In the genomic region with DNA sequence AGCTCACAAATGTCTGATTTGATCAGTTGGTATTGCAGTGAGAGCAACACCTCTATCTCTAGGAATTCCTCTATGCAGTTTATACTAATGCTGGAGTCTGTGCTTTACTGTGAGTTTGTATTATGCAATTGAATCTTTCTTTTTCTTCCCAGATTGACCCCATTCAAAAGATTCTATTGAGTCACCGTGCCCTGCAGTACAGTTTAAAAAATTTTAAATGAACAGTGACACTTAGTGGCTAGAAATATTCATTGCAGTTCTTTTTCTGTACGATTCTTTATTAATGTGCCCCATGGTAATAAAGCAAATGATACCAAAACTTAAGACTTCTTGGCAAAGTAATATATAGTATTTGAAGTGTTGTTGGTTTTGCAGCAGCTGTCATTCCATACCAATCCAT, we compare ENCODE assay signal across 9 mouse cellular contexts.
DNase-seq lines count a peak whose midpoint lies in the region; ATAC-seq and TF ChIP-seq lines count a peak whose summit lies in the region.
"Had no signal": no experiment of that assay in that cellular context is flagged by ENCODE, and none has a peak within 500 bp of the region (broad histone marks: within the 10 kb centered on the region; RNA-seq: fewer than 3 reads in every experiment).

No protein-coding gene starts in this region.

- no peak overlapping the region for H3K4me3 ChIP-seq in limb, embryonic 14.5 days (replicated peaks; ENCODE audit: low read length)
- H3K4me3 ChIP-seq in limb, embryonic 10.5 days: no peak overlapping the region
- no peak overlapping the region for H3K4me3 ChIP-seq in midbrain, postnatal 0 days (ENCODE audit: low read depth, low read length)

- H3K4me2 ChIP-seq in limb, embryonic 14.5 days (replicated peaks; ENCODE audit: low read depth, low read length, severe bottlenecking): no peak overlapping the region
- H3K4me2 ChIP-seq in midbrain, postnatal 0 days (ENCODE audit: low read depth, low read length, poor library complexity, severe bottlenecking): no peak overlapping the region
- H3K4me2 ChIP-seq: heart, embryonic 11.5 days had no signal

- peak; percentile 41 for DNase-seq in cerebellum, adult 9-10 months
- DNase-seq in cerebellum, adult 11-12 months: no peak
- peak; percentile 59 for DNase-seq in limb, embryonic 14.5 days (ENCODE audit: low spot score)
- no peak for DNase-seq in limb, embryonic 10.5 days (ENCODE audit: low spot score)
- peak; percentile 55 for DNase-seq in midbrain, postnatal 0 days (ENCODE audit: low spot score)
- no peak for DNase-seq in heart, postnatal 4 days
- DNase-seq in kidney, adult 8-10 months: no peak

- no peaks in the 10 kb centered on the region for H3K27me3 ChIP-seq in limb, embryonic 14.5 days (ENCODE audit: control insufficient read depth, insufficient read depth, low read length)
- no peaks in the 10 kb centered on the region for H3K27me3 ChIP-seq in limb, embryonic 10.5 days (ENCODE audit: low read depth, poor library complexity, severe bottlenecking)
- H3K27me3 ChIP-seq in midbrain, postnatal 0 days (ENCODE audit: insufficient read depth, low read length): no peaks in the 10 kb centered on the region

- 0 out of 2 replicates have a peak, but pooled peaks have one; percentile 12 for ATAC-seq in limb, embryonic 14.5 days (ENCODE audit: low FRiP score, low read depth)
- 0 out of 2 replicates have a peak, but pooled peaks have one; percentile 36 for ATAC-seq in erythroid progenitor cell, adult 5-6 weeks (replicated peaks; ENCODE audit: low FRiP score, poor library complexity, severe bottlenecking)
- ATAC-seq in midbrain, postnatal 0 days (ENCODE audit: low FRiP score): no peak

- H3K9me3 ChIP-seq in limb, embryonic 14.5 days (ENCODE audit: control insufficient read depth, low read length): no peaks in the 10 kb centered on the region
- no peaks in the 10 kb centered on the region for H3K9me3 ChIP-seq in limb, embryonic 10.5 days (replicated peaks)
- 0 out of 2 replicates have a peak, but pooled peaks cover 3% of the 10 kb centered on the region for H3K9me3 ChIP-seq in midbrain, postnatal 0 days (ENCODE audit: low read length)

- no peaks in the 10 kb centered on the region for H3K4me1 ChIP-seq in limb, embryonic 14.5 days (ENCODE audit: control insufficient read depth, insufficient read depth, low read length)
- H3K4me1 ChIP-seq in limb, embryonic 10.5 days: no peaks in the 10 kb centered on the region
- no peaks in the 10 kb centered on the region for H3K4me1 ChIP-seq in midbrain, postnatal 0 days (ENCODE audit: insufficient read depth, low read length)

- TF ChIP-seq POLR2A in limb, embryonic 14.5 days (IDR thresholded peaks at IDR 0.05; ENCODE audit: borderline replicate concordance, extremely low read depth, insufficient read depth, insufficient read length): no peak

- 14% methylated on average over 2 of the region's 2 CpGs for WGBS in limb, embryonic 14.5 days
- 28% methylated on average over 2 of the region's 2 CpGs for WGBS in limb, embryonic 10.5 days
- 6% methylated on average over 2 of the region's 2 CpGs for WGBS in midbrain, postnatal 0 days

- no peak overlapping the region for H3K9ac ChIP-seq in limb, embryonic 14.5 days (ENCODE audit: low read depth, low read length, severe bottlenecking)
- no peak overlapping the region for H3K9ac ChIP-seq in midbrain, postnatal 0 days (replicated peaks; ENCODE audit: low read length, poor library complexity, severe bottlenecking)

- peak; percentile 71 for TF ChIP-seq CTCF in midbrain, postnatal 0 days (IDR thresholded peaks at IDR 0.05)

- no peak overlapping the region for H3K27ac ChIP-seq in limb, embryonic 14.5 days (replicated peaks; ENCODE audit: low read depth, low read length)
- H3K27ac ChIP-seq in limb, embryonic 10.5 days: no peak overlapping the region
- no peak overlapping the region for H3K27ac ChIP-seq in midbrain, postnatal 0 days (ENCODE audit: low read depth, low read length)

- no peaks in the 10 kb centered on the region for H3K36me3 ChIP-seq in limb, embryonic 14.5 days (ENCODE audit: control insufficient read depth, insufficient read depth, low read length)
- H3K36me3 ChIP-seq in limb, embryonic 10.5 days: no peaks in the 10 kb centered on the region
- H3K36me3 ChIP-seq in midbrain, postnatal 0 days (ENCODE audit: insufficient read depth, low read length): no peaks in the 10 kb centered on the region

Comparison
In these comparisons a context has a peak if more than half of its experiments do, and no peak if none do; other contexts are left out.
1. DNase-seq: peak in cerebellum, adult 9-10 months (single experiment), limb, embryonic 14.5 days (single experiment) and midbrain, postnatal 0 days (single experiment); none in cerebellum, adult 11-12 months (single experiment), limb, embryonic 10.5 days (single experiment), heart, postnatal 4 days (single experiment) and kidney, adult 8-10 months (0 of 2).